Mouse (Mus musculus) small intestine, adult 2 months (tissue): ENCODE data around the gene Slc35a1.
A peak's percentile ranks its signal among the peaks of the same experiment; 100 is the strongest.

ENCODE experiments used
- CTCF ChIP-seq: fragments of 200-500 bp; IDR thresholded peaks from 2 replicates; pipeline ENCODE4 v1.5.1; 2012; ENCODE audit warnings: low read depth, mild to moderate bottlenecking, control low read depth, inconsistent platforms, low read length, moderate library complexity, mixed read lengths; ENCODE audit not compliant: insufficient replicate concordance, insufficient read length; ENCODE audit errors: extremely low read depth
- POLR2A ChIP-seq: fragments of 200-500 bp; IDR thresholded peaks from 2 replicates; pipeline ENCODE4 v1.6.1; 2012; ENCODE audit warnings: low read depth, mild to moderate bottlenecking, control low read depth, inconsistent platforms, low read length, moderate library complexity

DNA sequence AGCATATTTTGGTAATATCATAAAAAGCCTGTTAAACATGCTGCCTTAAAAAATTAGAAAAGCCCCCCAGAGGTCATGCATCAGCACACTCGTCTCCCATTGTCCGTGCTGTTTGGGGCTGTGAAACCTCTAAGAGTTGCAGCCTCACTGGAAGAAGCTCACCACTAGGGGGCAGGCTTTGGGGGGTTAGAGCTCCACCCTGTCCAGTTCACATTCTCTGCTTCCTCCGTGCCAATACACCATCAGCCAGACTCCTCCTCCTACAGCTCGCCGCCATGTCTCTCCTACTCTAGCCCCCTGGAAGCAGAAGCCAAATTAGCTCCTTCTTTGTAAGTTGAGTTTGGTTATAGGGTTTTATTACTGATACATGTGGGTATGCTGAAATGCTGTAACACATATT lies 14.3 kb upstream of the Slc35a1 start:
- TF ChIP-seq CTCF (peak; percentile 75; the same call in 1 of the 2 replicates), POLR2A (no peak)
